Mouse (Mus musculus): Measurements from ENCODE around the gene Msln. TPM values are rescaled to one million over a fixed set of nuclear protein-coding genes. Genes with fewer than 3 reads are reported as not detected.

The Msln gene
- total RNA-seq, 1 experiment from 2014 or later: 14.3 TPM

DNA sequence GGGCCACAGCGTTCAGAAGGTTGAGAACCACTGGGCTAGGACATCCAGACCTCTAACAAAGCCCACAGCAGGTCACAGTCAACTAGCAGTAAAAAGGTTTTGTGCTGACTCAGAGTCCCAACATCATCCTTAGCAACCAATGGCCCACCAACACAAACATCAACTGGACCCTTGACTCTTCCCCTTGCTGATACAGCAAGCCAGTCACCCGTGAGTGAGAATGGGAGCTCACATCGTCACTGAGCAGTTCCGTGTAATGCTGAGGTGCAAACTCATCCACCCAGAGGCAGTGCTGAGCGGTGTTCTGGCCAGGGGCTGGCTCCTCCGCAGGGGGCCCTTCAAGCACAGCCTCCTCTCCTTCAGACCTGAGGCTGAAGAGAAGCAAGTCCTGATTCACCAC lies 28.9 kb downstream of the Msln start:
- no peak for DNase-seq

DNA sequence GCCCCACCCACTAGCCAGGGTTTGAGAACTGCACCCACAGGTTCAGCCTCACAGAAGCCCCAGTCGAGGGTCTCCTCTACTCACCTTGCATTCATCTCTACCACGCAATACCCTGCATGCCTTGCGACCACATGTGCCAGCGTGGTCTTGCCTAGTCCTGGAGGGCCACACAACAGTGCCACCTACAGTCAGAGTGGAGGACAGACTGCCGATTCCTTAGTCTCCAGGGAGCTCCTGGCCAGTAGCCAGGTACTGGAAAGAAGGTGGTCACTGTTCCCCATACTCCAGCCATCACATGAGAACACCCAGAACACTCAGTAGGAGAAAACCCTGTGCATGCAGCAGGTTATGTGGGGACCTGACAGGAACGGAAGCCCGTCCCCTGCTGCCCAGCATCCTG lies 30.3 kb downstream of the Msln start:
- DNase-seq: no peak

GRCm38 (mm10) chr17:25723470-25723869 lies 30.7 kb downstream of the Msln start:
- no peak for DNase-seq

- no peak for DNase-seq
Measured at GRCm38 (mm10) chr17:25721476-25721875, 32.7 kb downstream of the Msln start.

- no peak for DNase-seq
Measured at GRCm38 (mm10) chr17:25717691-25718090, 36.5 kb downstream of the Msln start.

DNA sequence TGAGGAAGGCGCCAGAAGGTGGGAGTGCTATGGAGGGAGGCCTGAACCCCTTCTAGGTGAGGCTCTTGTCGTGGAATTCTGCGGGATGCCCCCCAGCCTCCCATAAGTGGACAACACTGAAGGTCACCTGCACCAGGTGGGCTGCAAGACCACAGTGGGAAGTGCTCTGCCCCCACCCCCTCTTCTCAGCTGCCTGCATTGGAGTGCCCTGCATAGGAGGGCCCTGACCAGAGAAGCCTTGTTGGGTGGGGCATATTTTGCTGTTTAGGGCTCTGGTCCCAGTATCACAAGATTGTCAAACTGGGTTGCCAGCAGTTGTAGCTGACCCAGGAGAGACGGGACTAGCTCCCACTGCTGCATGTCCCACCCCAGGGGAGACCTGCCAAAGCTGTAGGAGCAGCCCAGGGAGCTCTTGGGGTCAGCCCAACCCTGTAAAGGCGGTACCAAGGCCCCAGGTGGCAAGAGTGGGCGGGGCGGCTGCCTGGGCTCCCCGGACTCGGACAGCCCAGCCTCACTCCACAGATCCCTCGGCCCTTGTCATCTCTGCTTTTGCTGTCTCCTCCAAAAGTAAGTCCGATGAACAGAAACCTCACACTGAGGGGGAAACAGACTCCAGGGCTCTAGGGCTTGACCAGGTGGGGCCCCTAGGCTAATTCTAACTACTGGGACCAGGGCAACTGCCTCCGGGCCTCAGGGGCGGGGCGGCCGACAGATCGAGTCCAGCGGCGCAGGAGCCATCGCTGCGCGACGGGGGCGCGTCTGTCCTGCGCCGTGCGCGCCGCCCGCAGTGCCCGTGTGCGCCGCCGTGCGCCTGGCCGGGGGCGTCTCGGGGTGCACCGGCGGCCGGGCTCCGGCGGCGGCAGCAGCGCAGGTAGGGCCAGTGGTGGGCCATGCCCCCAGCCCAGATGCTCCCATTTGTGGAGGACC lies 37.2 kb downstream of the Msln start, which contains the start of gene Gng13:
TSS of gene Gng13 (plus strand) at position 461 of the 927 bp plus-strand sequence.
- DNase-seq: peak; percentile 54

GRCm38 (mm10) chr17:25716130-25716529 lies 38.0 kb downstream of the Msln start:
- DNase-seq: peak; percentile 37

DNA sequence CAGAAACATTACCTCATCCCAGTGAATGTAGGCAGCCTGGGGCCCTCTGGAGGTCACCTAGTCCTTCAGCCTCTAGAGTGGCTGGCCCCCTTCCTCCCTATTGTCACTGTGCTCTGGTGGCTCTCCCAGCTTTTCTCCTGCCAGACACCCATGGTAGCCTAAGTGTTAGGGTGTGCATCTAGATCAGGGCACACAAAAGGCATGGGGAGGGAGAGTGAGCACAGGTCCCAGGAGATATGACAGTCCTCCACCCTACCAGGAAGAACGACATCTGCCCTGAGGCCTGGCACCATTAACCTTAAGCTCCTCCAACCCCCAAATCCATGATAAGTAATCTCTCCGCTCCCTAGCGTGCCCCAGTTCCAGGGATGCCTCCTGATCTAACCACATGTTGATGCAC lies 38.6 kb downstream of the Msln start:
- no peak for DNase-seq

DNA sequence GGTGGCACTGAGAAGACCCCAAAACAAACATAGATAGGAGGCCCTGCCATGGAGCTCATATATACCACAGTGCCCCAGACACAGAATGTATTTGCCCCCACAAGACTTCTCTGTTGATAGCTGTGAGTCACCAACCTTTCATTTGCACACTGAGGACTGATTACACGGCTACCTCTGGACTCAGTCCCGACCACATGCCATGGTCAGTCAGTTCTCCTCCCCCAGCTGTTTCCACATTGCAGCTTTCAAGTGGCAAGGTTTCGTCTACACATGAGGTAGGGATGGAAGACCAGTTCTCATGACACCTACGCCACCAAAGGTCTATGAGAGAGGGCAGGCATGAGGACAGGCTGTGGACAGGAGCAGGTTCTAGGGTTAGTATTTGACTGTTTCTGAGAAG lies 43.0 kb downstream of the Msln start:
- no peak for DNase-seq

DNA sequence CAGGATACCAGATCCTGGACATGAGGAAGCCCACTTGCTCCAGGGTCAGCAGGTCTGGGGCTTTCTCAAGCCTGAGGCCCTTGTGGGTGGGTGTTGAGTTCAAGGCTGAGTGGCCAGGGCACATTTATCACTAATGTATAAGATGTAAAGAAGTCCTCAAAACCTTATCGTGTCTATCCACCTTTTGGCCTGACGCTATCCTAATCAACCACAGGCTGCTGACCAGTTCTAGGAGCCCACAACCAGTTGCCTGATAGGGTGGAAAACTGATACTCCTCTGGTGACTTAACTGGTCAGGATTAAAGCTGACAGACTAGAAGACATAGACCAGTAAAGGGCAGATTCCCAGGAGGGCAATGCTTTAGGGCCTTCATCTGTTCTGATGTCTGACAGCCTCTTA lies 44.2 kb downstream of the Msln start:
- DNase-seq: no peak

- DNase-seq: no peak
Measured at GRCm38 (mm10) chr17:25700863-25701496, 53.2 kb downstream of the Msln start.

Small RNA genes within 50 kb of the gene (microRNA-seq; reads per million reads assigned to microRNA genes)
- gene Gm25083 (0 reads per million in 2 experiments), gene Mir6966 (0.76 to 1.7 reads per million in 2 experiments)

Other genes with a start within 250 kb of the Msln start
- 1.4 and 1.6 TPM in 2 replicates for gene Sox8, start 183.7 kb downstream of the Msln start, total RNA-seq (2021)
- gene Lmf1, start 175.3 kb downstream of the Msln start, total RNA-seq (2021): 40.2 and 40.6 TPM in 2 replicates
- not detected in 2 replicates for gene Gng13, start 37.2 kb downstream of the Msln start, total RNA-seq (2021)
- gene Chtf18, start 27.0 kb downstream of the Msln start, total RNA-seq (2021): 4.4 and 5.0 TPM in 2 replicates
- gene Rpusd1, start 26.7 kb downstream of the Msln start, total RNA-seq (2021): 9.9 and 10.7 TPM in 2 replicates
- not detected in 2 replicates for gene Mslnl, start 18.3 kb downstream of the Msln start, total RNA-seq (2021)
- gene Narfl, start 19.4 kb upstream of the Msln start, total RNA-seq (2021): 30.6 and 35.3 TPM in 2 replicates
- 21.8 and 27.2 TPM in 2 replicates for gene Haghl, start 31.3 kb upstream of the Msln start, total RNA-seq (2021)
- gene Ccdc78, start 32.2 kb upstream of the Msln start, total RNA-seq (2021): not detected in 2 replicates
- 55.4 and 60.2 TPM in 2 replicates for gene Fam173a, start 38.5 kb upstream of the Msln start, total RNA-seq (2021)
- gene AC134908.4, start 41.3 kb upstream of the Msln start, total RNA-seq (2021): not detected in 2 replicates
- gene Metrn, start 42.8 kb upstream of the Msln start, total RNA-seq (2021): 24.7 and 27.3 TPM in 2 replicates
- 18.8 and 24.9 TPM in 2 replicates for gene Fbxl16, start 54.7 kb upstream of the Msln start, total RNA-seq (2021)
- gene Wdr24, start 69.2 kb upstream of the Msln start, total RNA-seq (2021): 17.4 and 19.5 TPM in 2 replicates
- gene Jmjd8, start 74.5 kb upstream of the Msln start, total RNA-seq (2021): 68.2 and 71.0 TPM in 2 replicates
- gene Stub1, start 79.0 kb upstream of the Msln start, total RNA-seq (2021): 149 and 160 TPM in 2 replicates
- 12.9 and 14.9 TPM in 2 replicates for gene Rhbdl1, start 82.9 kb upstream of the Msln start, total RNA-seq (2021)
- gene Gm20683, start 87.4 kb upstream of the Msln start, total RNA-seq (2021): 10.9 and 11.8 TPM in 2 replicates
- gene Rhot2, start 90.5 kb upstream of the Msln start, total RNA-seq (2021): 95.9 and 108 TPM in 2 replicates
- 23.1 and 23.2 TPM in 2 replicates for gene Wdr90, start 107.1 kb upstream of the Msln start, total RNA-seq (2021)
- 336 and 337 TPM in 2 replicates for gene Mcrip2, start 114.4 kb upstream of the Msln start, total RNA-seq (2021)
- gene Mettl26, start 120.7 kb upstream of the Msln start, total RNA-seq (2021): 72.1 and 88.0 TPM in 2 replicates
- 1.2 and 1.5 TPM in 2 replicates for gene Wfikkn1, start 126.5 kb upstream of the Msln start, total RNA-seq (2021)
- gene Rab40c, start 165.3 kb upstream of the Msln start, total RNA-seq (2021): 19.8 and 20.9 TPM in 2 replicates
- gene Pigq, start 190.6 kb upstream of the Msln start, total RNA-seq (2021): 112 and 122 TPM in 2 replicates
- gene Nhlrc4, start 190.6 kb upstream of the Msln start, total RNA-seq (2021): 0.15 TPM in 1 of 2 replicates, not detected in the other
- not detected in 2 replicates for gene A930017K11Rik, start 198.2 kb upstream of the Msln start, total RNA-seq (2021)
- 18.8 and 23.8 TPM in 2 replicates for gene Capn15, start 231.4 kb upstream of the Msln start, total RNA-seq (2021)

All from adrenal gland, postnatal 14 days (tissue).